Comparison of ENCODE assay signal across 17 mouse cellular contexts in the genomic region with DNA sequence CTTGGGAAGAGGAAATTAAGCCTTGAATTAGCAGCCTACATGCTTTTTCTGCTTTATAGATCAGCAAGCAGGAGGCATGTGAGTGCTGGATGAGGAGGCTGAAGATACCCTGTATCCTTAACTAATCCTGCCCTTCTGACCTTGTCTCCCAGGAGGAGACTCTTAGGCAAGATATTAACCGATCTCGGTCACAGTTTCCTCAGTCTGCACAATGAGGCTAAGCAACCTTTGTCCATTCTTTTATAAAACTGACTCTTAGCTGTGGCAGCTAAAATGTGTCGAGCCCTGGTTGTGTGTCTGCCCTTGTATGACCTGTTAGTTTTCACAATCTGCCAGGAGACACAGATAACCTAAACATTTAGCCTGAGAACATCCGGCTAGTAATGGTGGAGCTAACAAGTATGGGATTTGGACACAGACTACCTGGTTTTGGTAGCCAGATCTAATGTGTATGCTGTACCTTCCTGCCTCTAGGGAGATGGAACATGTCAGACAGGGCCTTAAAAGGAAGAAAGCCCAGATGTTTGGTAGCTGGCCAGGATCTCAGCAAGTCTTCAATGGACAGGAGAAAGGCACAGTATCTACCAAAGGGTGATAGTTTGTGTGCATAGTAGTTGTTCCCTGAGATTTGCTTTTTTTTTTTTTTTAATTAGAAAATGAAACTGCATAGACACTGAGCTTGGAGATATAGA.
DNase-seq lines count a peak whose midpoint lies in the region; ATAC-seq lines count a peak whose summit lies in the region.
"Had no signal": no experiment of that assay in that cellular context is flagged by ENCODE, and none has a peak within 500 bp of the region (broad histone marks: within the 10 kb centered on the region; RNA-seq: fewer than 3 reads in every experiment).

No protein-coding gene starts in this region.

- H3K4me3 ChIP-seq in heart, embryonic 13.5 days, result no peak overlapping the region
- H3K4me3 ChIP-seq in kidney, embryonic 16.5 days (ENCODE audit: low read length), result no peak overlapping the region
- H3K4me3 ChIP-seq in intestine, embryonic 16.5 days (ENCODE audit: low read length), result no peak overlapping the region
- H3K4me3 ChIP-seq: forebrain, embryonic 15.5 days; liver, embryonic 15.5 days had no signal

- no peak overlapping the region for H3K9ac ChIP-seq in heart, embryonic 13.5 days
- no peak overlapping the region for H3K9ac ChIP-seq in kidney, embryonic 16.5 days (replicated peaks; ENCODE audit: low read length)
- H3K9ac ChIP-seq in intestine, embryonic 16.5 days (ENCODE audit: low read depth, low read length), result no peak overlapping the region
- H3K9ac ChIP-seq: forebrain, embryonic 15.5 days; liver, embryonic 15.5 days had no signal

- DNase-seq in heart, postnatal 14 days, result no peak
- DNase-seq in kidney, adult 8-10 months, result peak; percentile 67 to 82
- DNase-seq in kidney, postnatal 10 days, result no peak
- peak; percentile 52 for DNase-seq in yolk sac, embryonic 10.5 days (ENCODE audit: low spot score)
- DNase-seq: adrenal gland, postnatal 25 days; cerebellum, adult 11 months; layer of hippocampus, postnatal 36 days; retina, postnatal 1 day; right cerebral cortex, postnatal 4 days; thymus, postnatal 14 days had no signal

- H3K36me3 ChIP-seq in heart, embryonic 13.5 days, result no peaks in the 10 kb centered on the region
- no peaks in the 10 kb centered on the region for H3K36me3 ChIP-seq in kidney, embryonic 16.5 days (ENCODE audit: insufficient read depth, low read length)
- H3K36me3 ChIP-seq in intestine, embryonic 16.5 days (ENCODE audit: control insufficient read depth, insufficient read depth, low read length), result no peaks in the 10 kb centered on the region
- H3K36me3 ChIP-seq: forebrain, embryonic 15.5 days; liver, embryonic 15.5 days had no signal

- H3K4me1 ChIP-seq in heart, embryonic 13.5 days, result peaks cover 71% of the 10 kb centered on the region
- peaks cover 70% of the 10 kb centered on the region for H3K4me1 ChIP-seq in kidney, embryonic 16.5 days (ENCODE audit: insufficient read depth, low read length)
- H3K4me1 ChIP-seq in intestine, embryonic 16.5 days (ENCODE audit: control insufficient read depth, insufficient read depth, low read length), result peaks cover 23% of the 10 kb centered on the region
- H3K4me1 ChIP-seq: liver, embryonic 15.5 days had no signal

- no peak overlapping the region for H3K4me2 ChIP-seq in heart, embryonic 13.5 days
- H3K4me2 ChIP-seq in kidney, embryonic 16.5 days (replicated peaks; ENCODE audit: low read depth, low read length), result no peak overlapping the region
- H3K4me2 ChIP-seq in intestine, embryonic 16.5 days (ENCODE audit: low read depth, low read length), result no peak overlapping the region
- H3K4me2 ChIP-seq: forebrain, embryonic 15.5 days; liver, embryonic 15.5 days; midbrain, embryonic 11.5 days had no signal

- H3K27ac ChIP-seq in heart, embryonic 13.5 days (replicated peaks), result peak overlapping the region; percentile 31
- H3K27ac ChIP-seq in kidney, embryonic 16.5 days (ENCODE audit: low read length), result peak overlapping the region; percentile 52; the same call in 1 of the 2 replicates
- H3K27ac ChIP-seq in intestine, embryonic 16.5 days (ENCODE audit: low read length), result no peak overlapping the region
- H3K27ac ChIP-seq: forebrain, embryonic 15.5 days; liver, embryonic 15.5 days had no signal

- H3K9me3 ChIP-seq in heart, embryonic 13.5 days, result no peaks in the 10 kb centered on the region
- no peaks in the 10 kb centered on the region for H3K9me3 ChIP-seq in kidney, embryonic 16.5 days (ENCODE audit: low read length)
- H3K9me3 ChIP-seq in intestine, embryonic 16.5 days (ENCODE audit: control insufficient read depth, low read length), result no peaks in the 10 kb centered on the region
- H3K9me3 ChIP-seq: forebrain, embryonic 15.5 days; liver, embryonic 15.5 days had no signal

- ATAC-seq in heart, embryonic 13.5 days (ENCODE audit: extremely low read depth, insufficient number of reproducible peaks, low FRiP score, low TSS enrichment), result no peak
- no peak for ATAC-seq in kidney, embryonic 16.5 days (ENCODE audit: low FRiP score, low TSS enrichment)
- no peak for ATAC-seq in intestine, embryonic 16.5 days
- ATAC-seq: lung, postnatal 0 days had no signal

- intact Hi-C loops in heart, postnatal 14 days (cut with DNase I), result no loop called here

- 41% methylated on average over 4 of the region's 4 CpGs for WGBS in heart, embryonic 13.5 days
- 65% methylated on average over 4 of the region's 4 CpGs for WGBS in kidney, embryonic 16.5 days
- WGBS in intestine, embryonic 16.5 days, result 56% methylated on average over 4 of the region's 4 CpGs

- H3K27me3 ChIP-seq in heart, embryonic 13.5 days (replicated peaks), result 0 out of 2 replicates have a peak, but pooled peaks cover 3% of the 10 kb centered on the region
- no peaks in the 10 kb centered on the region for H3K27me3 ChIP-seq in kidney, embryonic 16.5 days (ENCODE audit: insufficient read depth, low read length)
- no peaks in the 10 kb centered on the region for H3K27me3 ChIP-seq in intestine, embryonic 16.5 days (replicated peaks; ENCODE audit: control insufficient read depth, insufficient read depth, low read length)
- H3K27me3 ChIP-seq: forebrain, embryonic 15.5 days; liver, embryonic 15.5 days had no signal

Comparison
In these comparisons a context has a peak if more than half of its experiments do, and no peak if none do; other contexts are left out.
1. DNase-seq: peak in kidney, adult 8-10 months (2 of 2) and yolk sac, embryonic 10.5 days (single experiment); none in heart, postnatal 14 days (0 of 2) and kidney, postnatal 10 days (single experiment).